Mouse (Mus musculus): ENCODE results near the gene Nlgn2. TPM values are rescaled to one million over a fixed set of nuclear protein-coding genes. Genes with fewer than 3 reads are reported as not detected.

The Nlgn2 gene
- total and polyA plus RNA-seq, 3 experiments = 20.3 to 43.3 (median 29.8) TPM

GRCm38 (mm10) chr11:69818365-69818764 is 19.2 kb downstream of the Nlgn2 start, which contains the start of gene Spem2:
Spem2 (minus strand) TSS chr11:69818465.
- Histone ChIP-seq H3K27ac (ENCODE audit: control insufficient read depth, low read depth, low read length) (no peak within 1 kb of the TSS), H3K79me2 (ENCODE audit: control insufficient read depth, insufficient read depth, low read length, poor library complexity) (no peaks in the 10 kb centered on the region), H3K9me3 (replicated peaks; ENCODE audit: insufficient read depth, low read length) (no peaks in the 10 kb centered on the region), H3K4me3 (ENCODE audit: control insufficient read depth in 1 of 2, insufficient read depth in 1 of 2, low read depth in 2 of 2, low read length in 2 of 2) (no peak within 1 kb of the TSS), H3K4me1 (ENCODE audit: control insufficient read depth in 1 of 2, insufficient read depth in 2 of 2, low read length in 2 of 2) (no peaks in the 10 kb centered on the region), H3K9ac (ENCODE audit: control insufficient read depth, low read depth, low read length, poor library complexity, severe bottlenecking) (no peak within 1 kb of the TSS), H3K36me3 (ENCODE audit: control insufficient read depth in 1 of 2, insufficient read depth in 2 of 2, low read length in 2 of 2) (no peaks in the 10 kb centered on the region), H3K27me3 (ENCODE audit: control insufficient read depth in 1 of 2, insufficient read depth in 2 of 2, low read length in 2 of 2) (0 out of 4 replicates have a peak, but pooled peaks cover 0 to 2% of the 10 kb centered on the region in 2 experiments)
- no peak for TF ChIP-seq TBP (IDR thresholded peaks at IDR 0.05; ENCODE audit: low read depth, low read length)
- TF ChIP-seq RAD21 (IDR thresholded peaks at IDR 0.05; ENCODE audit: low read depth, low read length) = no peak
- no peak for TF ChIP-seq USF1 (IDR thresholded peaks at IDR 0.05; ENCODE audit: low read depth, low read length)
- TF ChIP-seq UBTF (IDR thresholded peaks at IDR 0.05; ENCODE audit: borderline replicate concordance, insufficient read depth, low read depth, low read length) = no peak
- TF ChIP-seq RCOR1 (IDR thresholded peaks at IDR 0.05; ENCODE audit: low read depth, low read length) = no peak
- no peak for TF ChIP-seq MYB (IDR thresholded peaks at IDR 0.05; ENCODE audit: low read depth, low read length)
- DNase-seq (ENCODE audit: low read depth, low spot score) = no peak

GRCm38 (mm10) chr11:69816520-69816919 is 21.1 kb downstream of the Nlgn2 start:
- TF ChIP-seq BHLHE40 (IDR thresholded peaks at IDR 0.05; ENCODE audit: borderline replicate concordance, low read depth, low read length) (no peak), RAD21 (IDR thresholded peaks at IDR 0.05; ENCODE audit: low read depth, low read length) (no peak), MAX (IDR thresholded peaks at IDR 0.05; ENCODE audit: low read length) (no peak), GATA1 (IDR thresholded peaks at IDR 0.05; ENCODE audit: low read depth, low read length) (no peak), CHD2 (IDR thresholded peaks at IDR 0.05; ENCODE audit: low read length) (no peak), POLR2A (IDR thresholded peaks at IDR 0.05; ENCODE audit: control insufficient read depth in 1 of 2, insufficient read depth in 1 of 2, low read depth in 1 of 2, low read length in 2 of 2, poor library complexity in 1 of 2) (no peak), MAZ (IDR thresholded peaks at IDR 0.05; ENCODE audit: low read depth, low read length) (no peak), EP300 (IDR thresholded peaks at IDR 0.05; ENCODE audit: low read depth in 1 of 2, low read length in 2 of 2) (no peak), SIN3A (IDR thresholded peaks at IDR 0.05; ENCODE audit: low read length) (no peak), RCOR1 (IDR thresholded peaks at IDR 0.05; ENCODE audit: low read depth, low read length) (no peak)
- DNase-seq (ENCODE audit: low read depth, low spot score) = no peak
- no peaks in the 10 kb centered on the region for H3K79me2 ChIP-seq (ENCODE audit: control insufficient read depth, insufficient read depth, low read length, poor library complexity)
- H3K9ac ChIP-seq (ENCODE audit: control insufficient read depth, low read depth, low read length, poor library complexity, severe bottlenecking) = no peak overlapping the region
- H3K36me3 ChIP-seq (ENCODE audit: control insufficient read depth in 1 of 2, insufficient read depth in 2 of 2, low read length in 2 of 2) = no peaks in the 10 kb centered on the region
- no peak overlapping the region for H3K27ac ChIP-seq (ENCODE audit: control insufficient read depth, low read depth, low read length)
- H3K4me3 ChIP-seq (ENCODE audit: control insufficient read depth in 1 of 2, insufficient read depth in 1 of 2, low read depth in 2 of 2, low read length in 2 of 2) = no peak overlapping the region
- H3K9me3 ChIP-seq (replicated peaks; ENCODE audit: insufficient read depth, low read length) = no peaks in the 10 kb centered on the region
- H3K27me3 ChIP-seq (ENCODE audit: control insufficient read depth in 1 of 2, insufficient read depth in 2 of 2, low read length in 2 of 2) = peaks cover 0 to 2% of the 10 kb centered on the region in 2 experiments; a peak in 1 of 4 replicates
- no peaks in the 10 kb centered on the region for H3K4me1 ChIP-seq (ENCODE audit: control insufficient read depth in 1 of 2, insufficient read depth in 2 of 2, low read length in 2 of 2)

- Histone ChIP-seq H3K4me1 (ENCODE audit: control insufficient read depth in 1 of 2, insufficient read depth in 2 of 2, low read length in 2 of 2) (no peaks in the 10 kb centered on the region), H3K9ac (ENCODE audit: control insufficient read depth, low read depth, low read length, poor library complexity, severe bottlenecking) (no peak within 1 kb of the TSS), H3K79me2 (ENCODE audit: control insufficient read depth, insufficient read depth, low read length, poor library complexity) (no peaks in the 10 kb centered on the region), H3K27me3 (ENCODE audit: control insufficient read depth in 1 of 2, insufficient read depth in 2 of 2, low read length in 2 of 2) (peaks cover 2 to 5% of the 10 kb centered on the region in 2 experiments), H3K36me3 (ENCODE audit: control insufficient read depth in 1 of 2, insufficient read depth in 2 of 2, low read length in 2 of 2) (no peaks in the 10 kb centered on the region), H3K9me3 (replicated peaks; ENCODE audit: insufficient read depth, low read length) (no peaks in the 10 kb centered on the region), H3K4me3 (ENCODE audit: control insufficient read depth in 1 of 2, insufficient read depth in 1 of 2, low read depth in 2 of 2, low read length in 2 of 2) (no peak within 1 kb of the TSS), H3K27ac (ENCODE audit: control insufficient read depth, low read depth, low read length) (no peak within 1 kb of the TSS)
- DNase-seq (ENCODE audit: low read depth, low spot score) = no peak
- TF ChIP-seq ZC3H11A (IDR thresholded peaks at IDR 0.05; ENCODE audit: low read depth, low read length) = 0 out of 2 replicates have a peak, but pooled peaks have one; percentile 22
- peak; percentile 10 for TF ChIP-seq RAD21 (IDR thresholded peaks at IDR 0.05; ENCODE audit: low read depth, low read length)
- TF ChIP-seq TAL1 (IDR thresholded peaks at IDR 0.05; ENCODE audit: low read length) = no peak
- TF ChIP-seq NRF1 (IDR thresholded peaks at IDR 0.05; ENCODE audit: insufficient read depth, low read depth, low read length, poor library complexity, severe bottlenecking) = no peak
- TF ChIP-seq NELFE (IDR thresholded peaks at IDR 0.05; ENCODE audit: low read depth, low read length) = no peak
- TF ChIP-seq MAZ (IDR thresholded peaks at IDR 0.05; ENCODE audit: low read depth, low read length) = 0 out of 2 replicates have a peak, but pooled peaks have one; percentile 38
- TF ChIP-seq USF1 (IDR thresholded peaks at IDR 0.05; ENCODE audit: low read depth, low read length) = no peak
- no peak for TF ChIP-seq POLR2A (IDR thresholded peaks at IDR 0.05; ENCODE audit: control insufficient read depth in 1 of 2, insufficient read depth in 1 of 2, low read depth in 1 of 2, low read length in 2 of 2, poor library complexity in 1 of 2)
- TF ChIP-seq MYB (IDR thresholded peaks at IDR 0.05; ENCODE audit: low read depth, low read length) = no peak
- no peak for TF ChIP-seq MYC (IDR thresholded peaks at IDR 0.05; ENCODE audit: low read depth, low read length)
- TF ChIP-seq TBP (IDR thresholded peaks at IDR 0.05; ENCODE audit: low read depth, low read length) = no peak
- TF ChIP-seq BHLHE40 (IDR thresholded peaks at IDR 0.05; ENCODE audit: borderline replicate concordance, low read depth, low read length) = no peak
- TF ChIP-seq JUND (IDR thresholded peaks at IDR 0.05; ENCODE audit: low read depth, low read length) = no peak
- TF ChIP-seq ELF1 (IDR thresholded peaks at IDR 0.05; ENCODE audit: low read depth, low read length) = no peak
- no peak for TF ChIP-seq MXI1 (IDR thresholded peaks at IDR 0.05; ENCODE audit: low read depth, low read length)
- TF ChIP-seq CTCF (IDR thresholded peaks at IDR 0.05 in 2 of 3, conservative IDR thresholded peaks at IDR 0.05 in 1 of 3; ENCODE audit: control insufficient read depth in 1 of 3, insufficient read depth in 1 of 3, low read depth in 2 of 3, low read length in 3 of 3, poor library complexity in 1 of 3, severe bottlenecking in 1 of 3) = peak in 2 of 3 experiments; percentile 29 to 31; a peak in 3 of 6 replicates
- no peak for TF ChIP-seq KAT2A (conservative IDR thresholded peaks at IDR 0.05; ENCODE audit: low read depth, low read length)
- TF ChIP-seq SMC3 (IDR thresholded peaks at IDR 0.05; ENCODE audit: low read depth, low read length) = 0 out of 2 replicates have a peak, but pooled peaks have one; percentile 30
Measured at GRCm38 (mm10) chr11:69815155-69815554, 22.4 kb downstream of the Nlgn2 start, which contains the start of gene Gm39566. Gm39566 (minus strand) TSS chr11:69815298.
